Mouse (Mus musculus) brain, embryonic 14.5 days (tissue): Measurements from ENCODE around the gene Ankrd40.

ENCODE experiments used
- CTCF ChIP-seq: fragments of 200-500 bp; IDR thresholded peaks from 2 replicates; pipeline ENCODE4 v1.5.1; 2012; ENCODE audit warnings: inconsistent platforms, mild to moderate bottlenecking, moderate library complexity, borderline replicate concordance; ENCODE audit not compliant: insufficient read depth, insufficient read length; ENCODE audit errors: extremely low read depth
- POLR2A ChIP-seq: fragments of 200-500 bp; IDR thresholded peaks from 2 replicates; pipeline ENCODE4 v1.6.1; 2012; ENCODE audit warnings: mild to moderate bottlenecking, inconsistent platforms, borderline replicate concordance; ENCODE audit not compliant: poor library complexity, insufficient read depth, insufficient read length, severe bottlenecking; ENCODE audit errors: extremely low read depth

DNA sequence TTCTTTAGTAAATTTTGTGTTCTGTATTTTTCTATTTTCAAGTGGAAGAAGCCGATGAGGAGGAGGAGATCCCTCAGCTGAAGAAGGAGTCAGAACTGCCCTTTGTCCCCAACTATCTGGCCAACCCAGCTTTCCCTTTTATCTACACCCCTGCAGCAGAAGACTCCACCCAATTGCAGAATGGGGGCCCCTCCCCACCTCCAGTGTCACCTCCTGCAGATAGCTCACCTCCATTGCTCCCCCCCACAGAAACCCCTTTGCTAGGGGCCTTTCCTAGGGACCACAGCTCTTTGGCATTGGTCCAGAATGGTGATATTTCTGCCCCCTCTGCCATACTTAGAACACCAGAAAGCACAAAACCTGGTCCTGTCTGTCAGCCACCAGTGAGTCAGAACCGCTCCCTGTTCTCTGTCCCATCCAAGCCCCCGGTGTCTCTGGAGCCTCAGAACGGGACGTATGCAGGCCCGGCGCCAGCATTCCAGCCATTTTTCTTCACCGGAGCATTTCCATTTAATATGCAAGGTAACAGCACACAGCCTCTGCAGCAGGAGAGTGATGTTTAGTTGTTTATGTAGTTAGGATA lies 6.7 kb downstream of the Ankrd40 start:
- TF ChIP-seq CTCF = no peak
- no peak for TF ChIP-seq POLR2A
